Mouse (Mus musculus): Measurements from ENCODE around the gene Frat2. TPM values are rescaled to one million over a fixed set of nuclear protein-coding genes. Genes with fewer than 3 reads are reported as not detected.
"Not testable (repeated sequence)": the region's sequence is repeated elsewhere in the genome, so short reads cannot be mapped to it uniquely, and the experiment has no call there.

Frat2 gene
- polyA plus RNA-seq (2015; fragmentation: Nextera tagmentation; extraction: Ambion mirVana), result 7.0 and 7.1 TPM in 2 replicates

- Histone ChIP-seq H3K27me3 (replicated peaks) (no peaks in the 10 kb centered on the region), H3K9me3 (replicated peaks) (no peaks in the 10 kb centered on the region), H3K27ac (replicated peaks) (peak within 1 kb of the TSS; percentile 97), H3K36me3 (no peaks in the 10 kb centered on the region), H3K4me3 (replicated peaks) (peak within 1 kb of the TSS; percentile 82), H3K4me2 (peak within 1 kb of the TSS; percentile 89), H3K4me1 (peaks cover 41% of the 10 kb centered on the region), H3K9ac (replicated peaks) (peak within 1 kb of the TSS; percentile 72)
- ATAC-seq (ENCODE audit: low FRiP score), result peak; percentile 95
- under 1% methylated on average over 72 of the region's 72 CpGs for WGBS
These were observed at the start of gene Frat2 for GRCm38 (mm10) chr19:41847992-41848851. Gene Frat2 (minus strand): TSS chr19:41848132.

- 19% methylated on average over 18 of the region's 18 CpGs for WGBS
- ATAC-seq (ENCODE audit: low FRiP score), result peak; percentile 11; the same call in 1 of the 2 replicates
- no peaks in the 10 kb centered on the region for H3K27me3 ChIP-seq (replicated peaks)
- no peaks in the 10 kb centered on the region for H3K9me3 ChIP-seq (replicated peaks)
- peaks cover 8% of the 10 kb centered on the region for H3K36me3 ChIP-seq
- H3K9ac ChIP-seq (replicated peaks), result peak overlapping the region; percentile 54
- peak overlapping the region; percentile 90 for H3K4me3 ChIP-seq (replicated peaks)
- peak overlapping the region; percentile 55; the same call in 1 of the 2 replicates for H3K27ac ChIP-seq (replicated peaks)
- H3K4me1 ChIP-seq, result peaks cover 24% of the 10 kb centered on the region
- H3K4me2 ChIP-seq, result peak overlapping the region; percentile 90
These were observed 48.4 kb upstream of the Frat2 start for GRCm38 (mm10) chr19:41896319-41896711.

DNA sequence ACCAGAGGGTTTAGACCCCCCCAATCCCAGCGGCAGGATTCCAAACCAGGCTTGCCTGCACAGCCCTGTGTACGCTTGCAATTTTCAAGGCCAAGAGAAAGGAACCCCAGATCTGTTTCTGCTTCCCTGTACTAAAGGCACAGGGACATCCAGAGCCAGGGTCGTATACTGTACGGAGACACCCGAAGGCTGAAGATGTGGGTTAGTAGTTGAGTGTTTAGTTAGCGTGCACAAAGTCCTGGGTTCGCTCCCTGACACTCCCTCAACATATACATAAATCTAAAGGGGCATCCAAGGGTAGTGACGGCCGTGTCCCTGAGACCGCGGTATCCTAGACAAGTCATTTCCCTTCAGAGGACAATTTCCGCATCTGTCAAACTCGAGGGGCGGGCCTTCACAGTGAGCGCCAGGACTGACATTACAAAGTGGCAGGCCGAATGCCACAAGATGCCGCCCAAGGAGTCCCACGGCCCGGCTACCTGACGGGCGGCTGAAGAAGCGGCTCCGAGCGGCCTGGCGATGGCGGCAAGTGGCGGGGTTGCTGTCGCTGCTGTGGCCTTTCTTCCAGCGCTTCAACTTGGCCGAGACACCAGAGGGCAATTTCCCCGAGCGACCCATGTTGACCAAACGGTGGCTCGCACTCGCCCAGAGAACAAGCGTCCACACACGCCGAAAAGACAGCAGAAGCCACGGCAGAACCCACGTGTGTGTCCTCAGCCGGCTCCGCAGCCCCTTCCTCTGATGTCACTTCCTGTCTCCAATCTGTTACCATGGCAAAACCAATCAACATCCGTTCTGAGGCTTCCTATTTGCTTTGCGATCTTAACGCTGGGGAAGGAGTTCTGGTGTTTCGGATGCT, 47.8 kb upstream of the Frat2 start, which contains the start of gene Rrp12:
Rrp12 (minus strand) TSS at position 714 of the 859 bp plus-strand sequence.
- Histone ChIP-seq H3K9ac (replicated peaks) (peak within 1 kb of the TSS; percentile 55), H3K27me3 (replicated peaks) (no peaks in the 10 kb centered on the region), H3K4me1 (peaks cover 24% of the 10 kb centered on the region), H3K36me3 (peaks cover 13% of the 10 kb centered on the region), H3K9me3 (replicated peaks) (no peaks in the 10 kb centered on the region), H3K4me2 (peak within 1 kb of the TSS; percentile 90), H3K27ac (replicated peaks) (peak within 1 kb of the TSS; percentile 55; the same call in 1 of the 2 replicates), H3K4me3 (replicated peaks) (peak within 1 kb of the TSS; percentile 90)
- WGBS, result under 1% methylated on average over 46 of the region's 46 CpGs
- ATAC-seq (ENCODE audit: low FRiP score), result peak; percentile 98

DNA sequence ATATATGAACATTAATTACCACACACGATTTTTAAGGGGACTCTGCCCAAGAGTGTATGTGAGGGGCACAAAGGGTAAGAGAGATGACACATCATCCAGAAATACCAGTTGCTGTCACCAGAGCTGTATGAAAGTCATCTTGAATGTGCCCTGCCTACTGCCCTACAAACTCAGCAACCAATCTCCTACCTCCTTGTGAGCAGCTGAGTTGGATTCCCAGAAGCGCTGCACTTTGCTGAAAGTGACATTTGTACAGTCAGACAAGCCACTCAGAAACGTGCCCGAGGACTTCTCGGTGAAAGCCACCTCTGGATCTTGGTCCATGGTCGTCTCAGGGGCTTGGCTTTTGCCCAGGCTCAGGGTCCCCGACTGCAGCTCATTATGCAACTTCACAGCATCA, 47.0 kb upstream of the Frat2 start:
- Histone ChIP-seq H3K36me3 (peaks cover 21% of the 10 kb centered on the region), H3K4me1 (peaks cover 24% of the 10 kb centered on the region)
- ATAC-seq (ENCODE audit: low FRiP score), result no peak

DNA sequence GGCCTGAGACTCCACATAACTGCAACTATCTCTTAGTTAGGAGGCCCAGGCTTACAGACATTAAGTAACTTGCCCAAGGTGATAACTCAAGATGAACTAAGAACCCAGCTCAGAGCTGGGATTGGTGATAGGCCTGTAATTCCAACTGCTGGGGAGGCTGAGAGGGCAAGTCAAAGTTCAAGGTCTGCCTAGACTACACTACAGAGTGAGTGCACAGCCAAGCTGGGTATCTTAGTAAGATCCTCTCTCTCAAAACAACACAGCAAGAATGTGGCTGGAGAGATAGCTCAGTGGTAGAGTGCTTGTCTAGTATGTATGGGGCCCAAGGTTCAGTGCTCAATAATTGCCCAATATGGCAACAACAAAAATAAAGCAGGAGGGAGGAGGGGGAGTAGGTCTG, 40.3 kb upstream of the Frat2 start:
- no peaks in the 10 kb centered on the region for H3K9me3 ChIP-seq (replicated peaks)
- no peaks in the 10 kb centered on the region for H3K4me1 ChIP-seq
- H3K9ac ChIP-seq (replicated peaks), result no peak overlapping the region
- H3K4me2 ChIP-seq, result no peak overlapping the region
- no peak overlapping the region for H3K4me3 ChIP-seq (replicated peaks)
- H3K36me3 ChIP-seq, result peaks cover 77% of the 10 kb centered on the region
- no peak overlapping the region for H3K27ac ChIP-seq (replicated peaks)
- no peak for ATAC-seq (ENCODE audit: low FRiP score)
- H3K27me3 ChIP-seq (replicated peaks), result no peaks in the 10 kb centered on the region

More for the DNA sequence above, 47.0 kb upstream of the Frat2 start:
- 53% methylated on average over 7 of the region's 7 CpGs for WGBS
- H3K9me3 ChIP-seq (replicated peaks), result no peaks in the 10 kb centered on the region
- peak overlapping the region; percentile 55 for H3K9ac ChIP-seq (replicated peaks)
- peak overlapping the region; percentile 90 for H3K4me3 ChIP-seq (replicated peaks)
- H3K27me3 ChIP-seq (replicated peaks), result no peaks in the 10 kb centered on the region
- H3K27ac ChIP-seq (replicated peaks), result no peak overlapping the region
- H3K4me2 ChIP-seq, result peak overlapping the region; percentile 90

DNA sequence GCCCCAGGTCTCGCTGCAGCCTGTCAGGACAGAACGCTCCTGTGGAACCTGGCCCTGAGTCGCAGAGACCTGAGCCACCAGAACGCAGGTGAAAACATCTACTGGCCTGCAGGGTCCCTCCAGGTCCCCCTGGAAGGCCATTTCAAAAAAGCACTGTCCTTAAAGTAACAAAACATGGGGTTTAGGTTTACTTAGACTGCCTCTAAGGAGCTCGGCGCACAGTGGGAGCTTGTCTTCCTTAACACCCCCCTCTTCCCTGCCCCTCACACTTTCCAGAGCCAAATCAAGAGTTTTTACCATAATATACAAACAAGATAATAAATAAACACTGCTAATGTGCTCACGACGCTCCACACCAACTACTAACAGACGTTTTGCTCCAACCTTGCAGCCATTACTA, 36.0 kb upstream of the Frat2 start:
- peaks cover 86% of the 10 kb centered on the region for H3K36me3 ChIP-seq
- H3K4me3 ChIP-seq (replicated peaks), result no peak overlapping the region
- 98% methylated on average over 9 of the region's 9 CpGs for WGBS
- H3K27ac ChIP-seq (replicated peaks), result no peak overlapping the region
- no peak overlapping the region for H3K9ac ChIP-seq (replicated peaks)
- no peak overlapping the region for H3K4me2 ChIP-seq
- no peaks in the 10 kb centered on the region for H3K4me1 ChIP-seq
- no peaks in the 10 kb centered on the region for H3K27me3 ChIP-seq (replicated peaks)
- H3K9me3 ChIP-seq (replicated peaks), result no peaks in the 10 kb centered on the region
- ATAC-seq (ENCODE audit: low FRiP score), result no peak

GRCm38 (mm10) chr19:41881842-41882241, 33.9 kb upstream of the Frat2 start:
- no peaks in the 10 kb centered on the region for H3K9me3 ChIP-seq (replicated peaks)
- H3K27me3 ChIP-seq (replicated peaks), result no peaks in the 10 kb centered on the region
- no peak overlapping the region for H3K4me3 ChIP-seq (replicated peaks)
- no peak overlapping the region for H3K27ac ChIP-seq (replicated peaks)
- no peak overlapping the region for H3K4me2 ChIP-seq
- no peak overlapping the region for H3K9ac ChIP-seq (replicated peaks)
- peaks cover 79% of the 10 kb centered on the region for H3K36me3 ChIP-seq
- no peaks in the 10 kb centered on the region for H3K4me1 ChIP-seq
- no peak for ATAC-seq (ENCODE audit: low FRiP score)
- 97% methylated on average over 4 of the region's 4 CpGs for WGBS

DNA sequence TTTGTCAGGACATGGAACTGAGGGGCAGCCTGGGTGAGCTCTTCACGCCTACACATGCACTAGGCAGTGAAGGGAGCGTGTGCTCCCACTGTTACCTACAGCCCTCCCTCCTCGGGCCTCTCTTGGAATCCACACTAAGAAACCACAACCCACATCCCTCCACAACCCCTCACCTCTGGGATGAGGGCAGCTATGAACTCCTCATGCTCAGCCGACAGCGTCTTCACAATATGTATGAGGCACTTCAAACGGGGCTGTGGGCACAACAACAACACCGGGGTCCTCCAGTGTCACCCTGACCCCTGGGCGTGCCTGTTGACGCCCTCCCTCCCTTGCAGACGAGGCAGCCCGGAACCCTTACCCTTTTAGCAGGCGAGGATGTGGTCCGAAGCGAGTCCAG, 26.4 kb upstream of the Frat2 start:
- H3K4me1 ChIP-seq, result no peaks in the 10 kb centered on the region
- H3K9me3 ChIP-seq (replicated peaks), result no peaks in the 10 kb centered on the region
- peaks cover 80% of the 10 kb centered on the region for H3K36me3 ChIP-seq
- no peak for ATAC-seq (ENCODE audit: low FRiP score)
- H3K27me3 ChIP-seq (replicated peaks), result no peaks in the 10 kb centered on the region
- no peak overlapping the region for H3K9ac ChIP-seq (replicated peaks)
- H3K4me3 ChIP-seq (replicated peaks), result no peak overlapping the region
- no peak overlapping the region for H3K4me2 ChIP-seq
- H3K27ac ChIP-seq (replicated peaks), result no peak overlapping the region
- WGBS, result 94% methylated on average over 14 of the region's 14 CpGs

DNA sequence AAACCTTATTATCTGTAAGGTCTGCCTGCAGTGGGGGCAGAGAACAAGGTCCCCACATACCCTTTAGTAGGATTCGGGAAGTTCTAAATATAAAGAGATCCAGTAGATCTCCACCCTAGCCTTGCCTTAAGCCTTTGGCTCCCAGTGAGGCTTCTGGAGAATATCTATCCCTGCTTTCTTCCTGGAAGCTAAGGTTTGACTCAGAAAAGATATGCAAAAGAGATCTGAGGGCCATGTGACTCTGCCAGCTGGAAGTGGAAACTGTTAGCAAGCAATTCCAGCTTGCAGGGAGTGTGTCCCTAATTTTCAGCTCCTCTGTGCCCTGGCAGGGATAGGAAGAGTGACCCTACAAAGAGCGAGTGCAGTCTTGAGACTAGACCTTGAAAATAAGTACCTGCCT, 24.4 kb upstream of the Frat2 start:
- no peak overlapping the region for H3K9ac ChIP-seq (replicated peaks)
- no peaks in the 10 kb centered on the region for H3K27me3 ChIP-seq (replicated peaks)
- no peaks in the 10 kb centered on the region for H3K4me1 ChIP-seq
- no peak overlapping the region for H3K4me2 ChIP-seq
- no peak for ATAC-seq (ENCODE audit: low FRiP score)
- H3K27ac ChIP-seq (replicated peaks), result no peak overlapping the region
- H3K36me3 ChIP-seq, result peaks cover 91% of the 10 kb centered on the region
- H3K4me3 ChIP-seq (replicated peaks), result no peak overlapping the region
- 98% methylated on average over 2 of the region's 2 CpGs for WGBS
- H3K9me3 ChIP-seq (replicated peaks), result no peaks in the 10 kb centered on the region

GRCm38 (mm10) chr19:41869946-41870345, 22.0 kb upstream of the Frat2 start:
- not testable (repeated sequence) for ATAC-seq (ENCODE audit: low FRiP score); H3K27ac ChIP-seq (replicated peaks); H3K4me2 ChIP-seq; H3K9me3 ChIP-seq (replicated peaks); H3K27me3 ChIP-seq (replicated peaks); H3K4me1 ChIP-seq; H3K4me3 ChIP-seq (replicated peaks); H3K9ac ChIP-seq (replicated peaks)
- WGBS, result 88% methylated on average over 5 of the region's 5 CpGs
- peaks cover 92% of the 10 kb centered on the region for H3K36me3 ChIP-seq

DNA sequence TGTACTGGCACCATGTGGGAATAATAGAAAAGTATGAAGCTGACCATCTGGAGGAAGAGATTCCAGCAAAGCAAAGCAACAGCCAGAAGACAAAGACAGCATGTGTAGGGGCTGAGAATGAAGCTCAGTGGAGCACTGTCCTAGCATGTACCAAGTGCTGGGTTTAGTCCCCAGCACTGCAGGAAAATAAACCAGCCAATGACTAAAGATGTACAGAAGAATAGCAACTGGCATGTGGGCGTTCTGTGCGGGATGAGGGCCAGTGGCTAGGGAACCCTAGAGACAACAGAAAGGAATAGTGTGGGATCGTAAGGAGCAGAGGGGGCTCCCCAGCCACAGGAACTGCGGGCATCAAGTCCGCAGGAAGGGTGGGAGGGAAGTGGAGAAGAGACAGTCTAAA, 21.4 kb upstream of the Frat2 start:
- WGBS, result 95% methylated on average over 5 of the region's 5 CpGs
- no peak overlapping the region for H3K4me2 ChIP-seq
- H3K9me3 ChIP-seq (replicated peaks), result no peaks in the 10 kb centered on the region
- ATAC-seq (ENCODE audit: low FRiP score), result no peak
- H3K4me1 ChIP-seq, result no peaks in the 10 kb centered on the region
- no peak overlapping the region for H3K9ac ChIP-seq (replicated peaks)
- no peaks in the 10 kb centered on the region for H3K27me3 ChIP-seq (replicated peaks)
- no peak overlapping the region for H3K27ac ChIP-seq (replicated peaks)
- H3K36me3 ChIP-seq, result peaks cover 87% of the 10 kb centered on the region
- no peak overlapping the region for H3K4me3 ChIP-seq (replicated peaks)
